Mouse (Mus musculus): ENCODE results near the gene Tcl1b2. TPM values are rescaled to one million over a fixed set of nuclear protein-coding genes. Genes with fewer than 3 reads are reported as not detected.

Tcl1b2 gene
- not detected in 2 replicates for polyA plus RNA-seq (2012; ENCODE audit: insufficient read depth, insufficient read length, low replicate concordance, missing spikeins)

DNA sequence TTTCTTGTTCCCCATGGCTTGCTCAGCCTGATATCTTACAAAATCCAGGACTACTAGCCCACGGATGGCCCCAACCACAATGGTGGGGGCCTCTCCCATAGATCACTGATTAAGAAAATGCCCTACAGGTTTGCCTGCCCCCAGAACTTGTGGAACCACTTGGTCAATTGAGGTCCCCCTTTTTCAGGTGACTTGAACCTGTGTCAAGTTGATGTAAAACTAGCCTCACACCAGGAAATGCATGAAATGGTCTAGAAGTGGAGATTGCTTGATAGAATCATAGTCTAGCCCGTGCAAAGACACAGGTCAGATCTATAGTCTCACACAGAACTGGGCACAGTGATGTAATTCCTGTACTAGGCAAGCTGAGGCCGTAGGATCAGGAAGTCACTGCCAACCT lies at the start of gene Tcl1b2:
Tcl1b2 (plus strand) TSS at position 301 of the 400 bp plus-strand sequence.
- Histone ChIP-seq H3K4me3 (ENCODE audit: insufficient read depth, low read depth, low read length) (no peak within 1 kb of the TSS), H3K27ac (ENCODE audit: insufficient read depth, low read depth, low read length) (no peak within 1 kb of the TSS), H3K4me1 (ENCODE audit: control insufficient read depth, insufficient read depth, low read length) (no peaks in the 10 kb centered on the region)
- TF ChIP-seq CTCF (IDR thresholded peaks at IDR 0.05; ENCODE audit: insufficient read depth, low read depth, low read length) (no peak), POLR2A (IDR thresholded peaks at IDR 0.05; ENCODE audit: insufficient read depth, low read depth, low read length) (no peak)
- 87% methylated on average over 3 of the region's 3 CpGs for WGBS

DNA sequence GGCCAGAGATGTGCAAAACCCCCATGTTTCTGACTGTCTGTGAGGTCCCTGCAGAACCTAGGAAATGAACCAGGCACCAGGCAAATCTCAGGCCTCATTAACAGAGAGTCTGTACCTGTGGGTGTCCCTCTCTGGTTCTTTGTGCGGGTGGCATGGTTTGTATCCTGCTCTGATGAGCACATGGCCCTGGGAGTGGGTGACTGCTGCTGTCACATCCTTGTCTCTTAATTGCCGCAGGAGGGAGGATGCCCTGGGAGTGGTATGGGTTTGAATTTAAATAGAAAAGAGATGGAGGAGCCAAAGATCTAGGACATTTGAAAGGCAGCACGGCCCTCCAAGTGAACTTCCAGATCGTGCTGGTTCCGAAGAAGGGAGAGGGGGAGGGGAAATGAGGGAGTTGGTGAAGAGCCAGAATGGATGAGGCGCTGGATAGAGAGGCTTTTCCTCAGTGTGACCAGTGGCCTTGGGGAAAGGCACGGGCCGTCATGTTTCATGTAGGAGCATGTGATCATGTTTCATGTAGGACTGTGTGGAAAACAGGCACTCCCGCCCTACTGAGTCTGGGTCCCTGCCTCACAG lies 46.3 kb upstream of the Tcl1b2 start:
- WGBS: 69% methylated on average over 9 of the region's 9 CpGs
- Histone ChIP-seq H3K4me1 (ENCODE audit: control insufficient read depth, insufficient read depth, low read length) (no peaks in the 10 kb centered on the region), H3K27ac (ENCODE audit: insufficient read depth, low read depth, low read length) (no peak overlapping the region), H3K4me3 (ENCODE audit: insufficient read depth, low read depth, low read length) (no peak overlapping the region)
- no peak for TF ChIP-seq POLR2A (IDR thresholded peaks at IDR 0.05; ENCODE audit: insufficient read depth, low read depth, low read length)
- no peak for TF ChIP-seq CTCF (IDR thresholded peaks at IDR 0.05; ENCODE audit: insufficient read depth, low read depth, low read length)

DNA sequence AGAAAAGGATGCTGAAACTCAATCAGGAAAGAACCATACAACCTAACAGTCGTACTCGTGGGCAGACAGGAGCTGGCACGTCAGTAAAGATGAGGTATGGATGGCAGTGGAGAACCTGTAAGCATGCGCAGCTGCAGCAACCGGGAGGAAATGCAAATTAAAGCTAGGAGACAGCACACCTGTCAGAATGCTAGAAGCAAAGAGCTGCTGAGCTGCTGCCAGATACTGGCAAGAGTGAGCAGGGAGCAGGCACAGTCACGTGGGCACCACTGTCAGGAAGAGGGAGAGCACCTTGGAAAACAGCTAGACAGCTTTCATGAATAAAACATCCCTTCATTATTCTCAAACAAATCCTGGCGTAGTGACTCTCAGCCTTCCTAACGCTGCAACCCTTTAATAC lies 42.9 kb upstream of the Tcl1b2 start:
- Histone ChIP-seq H3K27ac (ENCODE audit: insufficient read depth, low read depth, low read length) (no peak overlapping the region), H3K4me1 (ENCODE audit: control insufficient read depth, insufficient read depth, low read length) (no peaks in the 10 kb centered on the region)
- WGBS: 57% methylated on average over 8 of the region's 8 CpGs

DNA sequence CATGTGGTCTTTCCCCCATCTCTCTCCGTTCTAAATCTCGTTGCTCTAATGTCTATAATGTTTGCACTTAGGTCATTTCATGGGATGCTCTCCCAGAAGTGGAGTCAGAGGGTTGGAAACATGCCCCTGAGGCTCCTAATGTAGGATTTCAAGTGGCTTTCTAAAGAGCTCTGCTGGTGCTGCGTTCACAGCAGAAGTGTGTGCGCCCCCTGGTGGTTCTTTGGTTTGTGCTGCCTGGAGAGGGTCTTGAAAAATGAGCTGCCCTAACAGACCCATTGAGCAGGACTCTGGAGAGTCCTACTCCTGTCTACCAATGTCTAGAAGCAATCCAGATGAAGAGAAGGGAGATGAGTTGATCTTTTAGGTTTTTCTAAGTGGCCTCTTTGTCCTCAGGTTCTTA lies 41.8 kb upstream of the Tcl1b2 start:
- peaks cover 8% of the 10 kb centered on the region for H3K4me1 ChIP-seq (ENCODE audit: control insufficient read depth, insufficient read depth, low read length)
- no peak for TF ChIP-seq POLR2A (IDR thresholded peaks at IDR 0.05; ENCODE audit: insufficient read depth, low read depth, low read length)
- TF ChIP-seq CTCF (IDR thresholded peaks at IDR 0.05; ENCODE audit: insufficient read depth, low read depth, low read length): peak; percentile 54; the same call in 1 of the 2 replicates
- no peak overlapping the region for H3K4me3 ChIP-seq (ENCODE audit: insufficient read depth, low read depth, low read length)
- no peak overlapping the region for H3K27ac ChIP-seq (ENCODE audit: insufficient read depth, low read depth, low read length)
- 1% methylated on average over 4 of the region's 4 CpGs for WGBS

More for the DNA sequence above, 42.9 kb upstream of the Tcl1b2 start:
- TF ChIP-seq POLR2A (IDR thresholded peaks at IDR 0.05; ENCODE audit: insufficient read depth, low read depth, low read length) (no peak), CTCF (IDR thresholded peaks at IDR 0.05; ENCODE audit: insufficient read depth, low read depth, low read length) (no peak)
- H3K4me3 ChIP-seq (ENCODE audit: insufficient read depth, low read depth, low read length): no peak overlapping the region

DNA sequence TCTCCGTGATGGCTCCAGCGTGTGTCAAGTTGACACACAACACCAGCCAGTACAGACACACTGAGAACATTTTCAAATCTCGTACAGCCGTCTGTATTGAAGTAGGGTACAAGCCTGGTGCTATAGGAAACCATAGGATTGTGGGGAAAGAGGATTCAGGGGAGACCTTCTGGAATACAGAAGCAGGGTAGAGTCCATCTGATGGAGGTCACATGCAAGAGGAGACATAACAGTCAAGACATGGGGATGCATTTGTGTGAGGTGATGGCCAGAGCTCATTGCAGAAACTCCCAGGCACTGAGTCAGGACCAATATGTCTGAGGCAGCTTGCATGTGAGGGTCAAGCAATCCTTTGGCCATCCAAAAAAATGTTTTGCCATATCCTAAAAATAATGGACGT lies 40.5 kb upstream of the Tcl1b2 start:
- Histone ChIP-seq H3K4me3 (ENCODE audit: insufficient read depth, low read depth, low read length) (no peak overlapping the region), H3K27ac (ENCODE audit: insufficient read depth, low read depth, low read length) (no peak overlapping the region), H3K4me1 (ENCODE audit: control insufficient read depth, insufficient read depth, low read length) (peaks cover 16% of the 10 kb centered on the region)
- 91% methylated on average over 5 of the region's 5 CpGs for WGBS
- TF ChIP-seq CTCF (IDR thresholded peaks at IDR 0.05; ENCODE audit: insufficient read depth, low read depth, low read length): no peak

DNA sequence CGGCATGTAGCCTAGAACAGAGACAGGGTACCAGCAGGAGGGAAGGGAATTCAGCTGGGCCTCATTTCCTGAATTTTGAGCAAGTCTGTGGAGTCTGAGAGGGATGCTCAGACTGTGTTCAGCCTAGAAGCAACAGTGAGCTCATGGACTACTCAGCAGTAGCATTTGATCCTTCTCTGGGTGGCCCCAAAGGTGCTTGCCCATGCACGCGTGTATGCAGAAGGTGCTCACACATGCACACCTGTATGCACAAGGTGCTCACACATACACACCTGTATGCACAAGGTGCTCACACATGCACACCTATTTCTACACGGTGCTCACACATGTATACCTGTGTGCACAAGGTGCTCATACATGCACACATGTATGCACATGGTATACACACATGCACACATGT lies 37.0 kb upstream of the Tcl1b2 start:
- H3K4me3 ChIP-seq (ENCODE audit: insufficient read depth, low read depth, low read length): no peak overlapping the region
- no peak overlapping the region for H3K27ac ChIP-seq (ENCODE audit: insufficient read depth, low read depth, low read length)
- WGBS: 92% methylated on average over 4 of the region's 4 CpGs
- peaks cover 23% of the 10 kb centered on the region for H3K4me1 ChIP-seq (ENCODE audit: control insufficient read depth, insufficient read depth, low read length)
- TF ChIP-seq POLR2A (IDR thresholded peaks at IDR 0.05; ENCODE audit: insufficient read depth, low read depth, low read length): no peak
- TF ChIP-seq CTCF (IDR thresholded peaks at IDR 0.05; ENCODE audit: insufficient read depth, low read depth, low read length): no peak

DNA sequence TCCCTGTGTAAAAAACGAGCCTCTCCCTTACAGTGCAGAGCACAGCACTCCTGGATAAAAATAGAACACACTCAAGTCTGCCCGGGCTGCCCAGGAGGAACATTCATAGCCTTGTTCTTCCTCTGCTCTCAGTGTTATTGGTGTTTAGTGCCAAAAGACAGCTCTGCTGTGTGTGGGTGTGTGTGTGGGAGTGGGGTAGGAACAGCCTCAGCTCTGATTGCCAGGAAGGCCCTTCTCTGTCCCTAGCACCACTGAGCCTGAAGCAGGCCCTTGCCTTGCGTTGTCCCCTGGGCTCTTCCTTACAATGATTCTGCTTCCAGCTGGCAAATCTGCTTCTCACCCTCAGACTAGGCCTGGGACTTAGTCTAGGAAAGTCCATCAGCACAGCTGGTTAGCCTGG lies 36.4 kb upstream of the Tcl1b2 start:
- H3K4me1 ChIP-seq (ENCODE audit: control insufficient read depth, insufficient read depth, low read length): peaks cover 23% of the 10 kb centered on the region
- 18% methylated on average over 3 of the region's 3 CpGs for WGBS
- TF ChIP-seq POLR2A (IDR thresholded peaks at IDR 0.05; ENCODE audit: insufficient read depth, low read depth, low read length): no peak
- TF ChIP-seq CTCF (IDR thresholded peaks at IDR 0.05; ENCODE audit: insufficient read depth, low read depth, low read length): no peak
- no peak overlapping the region for H3K4me3 ChIP-seq (ENCODE audit: insufficient read depth, low read depth, low read length)
- H3K27ac ChIP-seq (ENCODE audit: insufficient read depth, low read depth, low read length): peak overlapping the region; percentile 49

DNA sequence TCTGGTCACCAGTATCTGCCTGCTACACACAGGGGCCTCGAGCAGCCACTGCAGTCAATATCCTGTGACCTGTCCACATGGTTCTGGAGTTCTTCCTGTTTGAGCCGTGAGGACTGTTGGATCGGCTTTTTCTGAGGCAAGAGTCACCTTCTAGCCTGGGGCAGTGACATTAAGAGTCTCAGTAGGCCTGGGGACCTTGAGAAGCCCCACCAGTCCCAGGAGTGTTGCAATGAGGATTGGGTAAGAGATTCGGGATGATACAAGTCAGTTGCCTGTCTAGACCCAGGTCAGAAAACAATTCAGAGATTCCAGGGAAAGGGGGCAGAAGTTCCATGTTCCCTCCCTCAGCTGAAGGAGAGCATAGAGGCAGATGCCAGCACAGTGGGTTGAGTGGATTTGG lies 36.0 kb upstream of the Tcl1b2 start:
- peak overlapping the region; percentile 49 for H3K27ac ChIP-seq (ENCODE audit: insufficient read depth, low read depth, low read length)
- no peak overlapping the region for H3K4me3 ChIP-seq (ENCODE audit: insufficient read depth, low read depth, low read length)
- WGBS: 90% methylated on average over 4 of the region's 4 CpGs
- H3K4me1 ChIP-seq (ENCODE audit: control insufficient read depth, insufficient read depth, low read length): peaks cover 23% of the 10 kb centered on the region
- TF ChIP-seq POLR2A (IDR thresholded peaks at IDR 0.05; ENCODE audit: insufficient read depth, low read depth, low read length) (no peak), CTCF (IDR thresholded peaks at IDR 0.05; ENCODE audit: insufficient read depth, low read depth, low read length) (no peak)

DNA sequence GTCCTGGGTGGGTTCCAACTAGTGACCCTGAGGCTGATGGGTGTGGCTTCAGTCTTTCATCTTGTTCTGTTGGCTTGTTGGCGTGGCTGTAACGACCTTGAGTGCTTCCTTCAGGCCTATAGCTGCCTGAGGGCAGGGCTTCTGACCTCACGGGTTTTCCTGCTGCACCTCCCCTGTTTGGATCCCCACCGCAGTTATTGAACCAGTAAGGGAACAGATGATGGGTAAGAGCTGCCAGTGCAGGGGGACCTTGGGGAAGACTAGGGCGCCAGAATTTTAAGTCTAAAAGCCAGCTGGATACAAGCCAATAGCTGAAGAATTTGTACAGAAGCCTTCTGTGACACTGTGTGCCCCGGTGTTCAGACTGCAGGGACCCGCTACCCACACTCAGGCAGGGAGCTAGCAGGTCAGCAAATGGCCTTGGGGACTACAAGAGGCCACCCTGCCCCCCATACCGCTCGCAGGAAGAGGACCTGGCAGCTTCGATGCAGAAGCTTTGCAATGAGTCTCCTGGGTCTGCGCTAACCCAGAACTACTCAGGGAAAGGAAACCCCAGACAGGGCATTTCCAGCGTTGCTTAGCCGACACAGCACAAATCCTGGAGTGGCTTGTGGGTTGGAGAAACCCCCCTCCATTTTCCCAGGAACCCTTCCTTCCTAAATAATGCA lies 33.4 kb upstream of the Tcl1b2 start:
- H3K27ac ChIP-seq (ENCODE audit: insufficient read depth, low read depth, low read length): no peak overlapping the region
- WGBS: 49% methylated on average over 13 of the region's 13 CpGs

More for the DNA sequence above, 33.4 kb upstream of the Tcl1b2 start:
- Histone ChIP-seq H3K4me1 (ENCODE audit: control insufficient read depth, insufficient read depth, low read length) (peaks cover 23% of the 10 kb centered on the region), H3K4me3 (ENCODE audit: insufficient read depth, low read depth, low read length) (no peak overlapping the region)
- no peak for TF ChIP-seq CTCF (IDR thresholded peaks at IDR 0.05; ENCODE audit: insufficient read depth, low read depth, low read length)

Measured in olfactory bulb, adult 2 months (tissue).